Mouse (Mus musculus) monocyte, adult 5-6 weeks (primary cell): ENCODE measurements around the gene Rag2. TPM values are rescaled to one million over a fixed set of nuclear protein-coding genes. Genes with fewer than 3 reads are reported as not detected.

Experiments
- ATAC-seq: fragments of 153-309, 156-312 bp; replicated peaks from 2 replicates; pipeline ENCODE4 v1.8.0; 2017; ENCODE audit warnings: mild to moderate bottlenecking; ENCODE audit not compliant: low TSS enrichment, insufficient number of reproducible peaks, severe bottlenecking, poor library complexity, low FRiP score
- total RNA-seq: library from RNA; stranded (forward); fragments of 200-1000, 200-491, 200-594 nt; gene quantifications from 3 replicates; pipeline ENCODE4 v1.2.3, GENCODE M21; 2017

Rag2 gene
- total RNA-seq, 1 experiment from 2014 or later: not detected

GRCm38 (mm10) chr2:101620899-101621298, 3.6 kb upstream of the Rag2 start:
- ATAC-seq: no peak

GRCm38 (mm10) chr2:101621611-101622010, 2.9 kb upstream of the Rag2 start:
- 0 out of 2 replicates have a peak, but pooled peaks have one; percentile 17 for ATAC-seq

- no peak for ATAC-seq
Measured at GRCm38 (mm10) chr2:101623042-101623441, 1.5 kb upstream of the Rag2 start.

DNA sequence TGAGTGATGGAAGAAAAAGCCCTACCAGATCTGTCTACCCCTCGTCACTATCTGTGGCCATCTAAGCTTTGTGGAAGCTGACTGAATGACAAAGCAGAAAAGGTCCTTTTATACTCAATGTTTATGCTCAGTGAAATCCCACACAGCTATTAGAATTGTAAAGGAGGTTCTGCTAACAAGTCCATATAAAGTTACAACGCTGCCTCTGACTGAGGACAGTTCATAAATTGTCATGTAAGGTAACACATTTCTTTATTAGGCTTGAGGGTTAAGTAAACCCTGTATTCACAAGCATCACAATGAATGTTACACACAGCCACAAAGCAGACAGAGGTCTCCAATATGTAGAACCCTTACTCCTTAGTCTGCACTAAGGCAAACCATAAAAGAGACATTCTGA, 507 bp upstream of the Rag2 start:
- ATAC-seq: no peak

GRCm38 (mm10) chr2:101627227-101627626, 2.7 kb downstream of the Rag2 start:
- ATAC-seq: no peak

DNA sequence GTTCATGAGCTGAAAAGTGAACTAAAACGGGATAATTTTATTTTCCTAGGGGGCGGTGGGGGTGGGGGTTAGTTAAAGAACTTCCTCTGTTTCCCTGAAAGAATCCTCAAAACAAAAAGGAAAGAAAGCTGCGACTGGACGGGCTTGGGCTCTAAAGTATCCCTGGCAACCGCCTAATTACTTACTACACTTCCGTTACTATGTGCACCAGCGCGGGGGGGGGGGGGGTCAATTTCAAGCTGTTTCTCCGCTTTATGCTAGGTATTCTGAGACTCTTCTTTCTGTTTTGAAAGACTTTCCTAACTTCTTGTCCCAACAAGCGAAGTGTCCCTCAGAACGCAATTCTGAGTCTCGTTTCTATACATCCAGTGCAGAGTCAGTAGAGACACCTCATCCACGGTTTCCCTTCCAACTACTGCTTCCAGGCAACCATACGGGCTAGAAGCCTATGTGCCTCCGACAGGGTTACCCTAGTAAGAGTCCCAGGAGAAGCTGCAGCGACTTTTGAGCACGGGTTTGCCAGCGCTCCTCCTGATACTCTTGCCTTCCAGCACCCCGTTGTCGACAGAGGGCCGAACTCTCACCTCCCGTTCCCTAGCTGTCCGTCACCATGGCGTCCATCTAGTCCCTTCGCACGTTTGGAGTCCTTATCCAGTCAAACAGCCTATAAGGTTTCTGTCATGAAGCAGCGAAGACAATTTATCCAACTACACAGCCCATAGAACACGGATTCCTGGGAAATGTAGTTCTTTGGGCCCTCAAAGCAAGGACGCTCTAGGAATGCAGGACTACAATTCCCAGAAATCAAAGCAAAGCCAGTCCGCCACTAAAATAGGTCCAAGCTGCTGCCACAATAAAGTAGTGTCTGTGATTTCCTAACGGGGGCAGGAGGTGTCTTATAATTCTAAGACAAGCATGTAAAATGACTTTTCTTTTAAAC, 4.0 kb downstream of the Rag2 start:
- peak; percentile 97 for ATAC-seq

- no peak for ATAC-seq
Measured at GRCm38 (mm10) chr2:101638979-101639839, 14.7 kb downstream of the Rag2 start.

DNA sequence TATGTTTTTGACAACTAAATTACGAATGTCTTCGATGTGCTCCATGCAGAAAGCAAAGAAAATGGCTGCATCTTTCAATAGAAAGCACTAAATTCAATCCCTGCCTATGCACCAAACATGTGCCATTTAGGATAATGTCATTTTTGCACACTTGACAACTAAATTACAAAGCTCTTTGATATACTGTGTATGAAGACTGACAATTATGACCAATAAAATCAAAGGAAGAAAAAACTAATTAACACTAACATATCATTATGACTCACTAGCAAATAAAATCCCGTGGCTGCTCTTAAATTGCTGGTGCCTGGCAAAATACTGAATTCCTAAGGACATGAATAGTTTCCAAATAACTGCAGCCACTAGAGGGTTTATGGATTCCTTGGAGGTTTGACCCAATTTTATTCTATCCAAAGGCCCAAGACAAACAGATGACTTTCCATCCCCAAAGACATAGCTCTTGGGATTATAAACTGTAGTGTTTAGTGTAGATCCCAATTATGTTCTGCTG, 15.4 kb downstream of the Rag2 start:
- no peak for ATAC-seq

DNA sequence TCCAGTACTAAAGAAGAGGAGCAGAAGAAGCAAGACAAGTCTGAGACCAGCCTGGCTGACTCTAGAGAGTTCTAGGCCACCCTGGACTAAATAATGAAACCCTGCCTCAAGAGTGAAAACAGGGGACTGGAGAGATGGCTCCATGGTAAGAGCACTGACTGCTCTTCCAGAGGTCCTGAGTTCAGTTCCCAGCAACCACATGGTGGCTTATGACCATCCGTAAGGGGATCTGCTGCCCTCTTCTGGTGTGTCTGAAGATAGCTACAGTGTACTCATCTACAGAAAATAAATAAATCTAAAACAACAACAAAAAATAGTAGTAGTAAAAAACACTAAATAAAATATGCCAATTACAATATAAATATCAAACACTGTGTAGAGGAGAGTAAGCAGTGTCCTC, 21.3 kb downstream of the Rag2 start:
- ATAC-seq: no peak

GRCm38 (mm10) chr2:101648361-101648760, 23.8 kb downstream of the Rag2 start:
- no peak for ATAC-seq

DNA sequence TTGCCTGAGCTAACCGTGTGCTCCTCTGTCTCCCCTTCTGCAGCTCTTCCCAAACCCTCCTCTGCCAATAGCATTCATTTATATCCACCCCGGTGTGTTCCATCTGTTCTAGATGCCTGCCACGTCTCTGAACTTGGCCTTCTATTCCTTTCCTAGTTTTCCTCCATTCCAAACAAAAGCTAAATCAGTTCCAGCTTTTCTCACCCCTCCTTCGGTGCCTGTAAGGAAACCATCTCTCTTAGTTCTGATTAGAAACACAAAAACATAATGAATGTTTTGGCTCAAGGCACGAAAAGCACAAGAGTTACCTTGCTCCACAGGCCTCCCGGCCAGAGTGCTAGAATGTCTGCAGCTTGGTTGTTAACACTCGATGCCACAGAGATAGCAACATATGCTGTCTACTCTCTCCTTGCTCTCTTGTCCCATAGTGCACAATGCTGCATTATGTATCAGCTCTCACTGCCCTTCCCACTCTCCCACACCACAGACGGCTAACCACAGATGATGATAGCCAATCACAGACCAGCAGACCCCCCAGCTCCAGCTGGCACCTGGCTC, 24.7 kb downstream of the Rag2 start, which contains the start of the genes Rag1 and B230118H07Rik:
Gene Rag1, minus strand, starts transcription at position 388 of the 558 bp plus-strand sequence.
Gene B230118H07Rik, minus strand, starts transcription at position 419 of the 558 bp plus-strand sequence.
- ATAC-seq: no peak

GRCm38 (mm10) chr2:101650446-101650845, 25.9 kb downstream of the Rag2 start:
- ATAC-seq: no peak

DNA sequence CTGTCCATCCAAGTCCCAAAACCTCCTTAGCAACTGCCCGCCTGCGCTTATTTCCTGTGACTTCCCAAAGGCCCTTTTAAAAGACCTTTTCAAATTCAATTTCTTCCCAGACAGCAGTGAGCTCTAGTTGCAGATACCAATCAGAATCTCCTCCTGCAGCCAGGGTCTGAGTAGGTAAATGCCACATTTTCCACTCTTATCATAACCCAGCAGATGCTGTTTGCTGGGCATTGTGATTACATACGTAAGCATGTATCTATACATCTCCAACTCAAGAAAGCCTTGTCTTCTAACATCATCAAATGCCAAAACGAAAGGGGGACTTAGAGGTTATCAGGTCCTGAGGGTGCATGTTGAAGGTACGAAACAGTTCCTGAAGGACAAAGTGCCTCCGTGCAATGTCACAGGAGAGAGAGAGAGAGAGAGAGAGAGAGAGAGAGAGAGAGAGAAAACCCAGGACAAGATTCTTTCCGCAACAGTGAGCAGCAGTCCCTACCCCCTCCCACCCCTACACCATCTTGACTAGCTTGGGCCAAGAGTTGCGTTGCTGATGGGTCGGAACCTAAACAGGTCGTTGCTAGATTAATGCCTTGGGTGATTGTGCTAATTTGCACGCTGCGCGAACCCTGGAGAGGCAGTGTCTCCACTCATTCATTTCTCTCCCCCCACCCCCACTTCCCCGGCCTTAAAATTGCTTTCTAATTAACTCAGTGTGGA, 27.8 kb downstream of the Rag2 start:
- ATAC-seq: no peak

DNA sequence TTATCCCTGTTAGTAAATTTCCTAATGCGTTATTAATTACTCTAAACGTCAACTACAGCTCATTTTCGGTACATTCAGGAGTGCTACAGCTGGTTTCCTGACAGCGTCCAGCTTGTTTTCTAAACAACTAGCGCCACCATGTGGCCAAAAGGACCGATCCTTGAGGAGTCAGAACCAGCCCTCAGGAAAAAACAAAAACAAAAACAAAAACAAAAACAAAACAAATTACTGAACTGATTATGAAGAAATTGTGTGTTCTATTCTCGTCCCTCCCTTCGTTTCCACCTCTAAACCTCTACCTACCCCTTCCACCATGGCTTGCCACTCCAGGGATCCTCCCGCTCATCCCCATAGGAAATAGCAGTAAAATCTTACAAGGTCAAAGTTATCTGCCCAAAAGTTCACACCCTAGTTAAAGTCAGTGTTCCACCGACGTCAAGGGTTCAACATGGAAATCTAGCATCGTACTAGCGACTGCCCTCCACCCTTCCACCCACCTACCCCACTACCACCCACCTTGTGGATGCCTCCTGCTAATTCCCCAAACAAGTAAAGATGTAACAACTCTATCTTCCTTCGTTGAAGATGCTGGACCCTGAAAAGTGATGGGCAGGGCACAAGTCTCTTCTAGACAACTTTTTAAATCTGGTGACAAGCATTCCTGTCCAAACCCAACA, 28.5 kb downstream of the Rag2 start:
- 0 out of 2 replicates have a peak, but pooled peaks have one; percentile 49 for ATAC-seq

- no peak for ATAC-seq
Measured at GRCm38 (mm10) chr2:101660536-101660935, 36.0 kb downstream of the Rag2 start.

- ATAC-seq: peak; percentile 79
Measured at GRCm38 (mm10) chr2:101665058-101665702, 40.7 kb downstream of the Rag2 start.

DNA sequence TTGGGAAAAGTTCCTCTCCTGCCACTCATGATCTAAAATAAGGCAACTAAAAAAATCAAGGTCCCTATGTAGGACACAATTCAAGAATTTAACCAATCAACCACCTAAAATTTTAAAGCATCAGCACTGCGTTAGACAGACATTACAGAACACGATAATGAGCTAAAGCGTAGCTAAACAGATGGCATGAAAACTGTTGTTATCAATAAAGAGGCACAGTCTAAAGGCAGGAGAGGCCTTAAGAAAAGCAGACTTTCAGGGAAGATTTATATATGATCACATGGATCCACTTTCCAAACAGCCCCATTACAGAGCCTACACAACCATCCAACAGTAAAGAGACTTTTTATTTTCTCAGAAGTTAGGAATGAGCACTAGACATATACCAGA, 41.2 kb downstream of the Rag2 start:
- ATAC-seq: no peak
